Mouse (Mus musculus): ENCODE measurements at regions not wholly inside any gene's neighbourhood (a gene's known extent, or its start where the extent isn't known, plus 50 kb on each side); places are given as distances from the start of the nearest gene placed in this dataset.

DNA sequence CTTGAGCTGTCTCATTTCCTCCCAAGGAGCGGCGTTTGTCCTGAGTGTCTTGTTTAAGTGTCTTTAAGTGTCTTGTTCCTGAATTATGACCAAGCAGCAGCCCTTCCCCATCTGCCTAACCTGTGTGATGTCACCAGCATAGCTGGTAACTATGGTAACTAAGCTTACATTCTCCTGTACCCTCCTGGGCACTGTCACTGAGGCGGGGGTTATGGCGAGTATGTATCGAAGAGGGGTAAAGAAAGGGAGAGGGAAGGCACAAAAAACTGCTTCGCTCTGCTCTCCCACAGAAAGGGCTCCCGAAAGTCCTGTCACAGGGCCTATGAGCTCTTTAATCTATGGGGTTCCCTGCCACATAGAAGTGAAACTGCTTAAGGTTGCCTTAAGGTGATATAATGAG lies 89.6 kb downstream of the Ppp4r2 start:
- no peak for DNase-seq (ENCODE audit: extremely low read depth, low read depth, low spot score)

DNA sequence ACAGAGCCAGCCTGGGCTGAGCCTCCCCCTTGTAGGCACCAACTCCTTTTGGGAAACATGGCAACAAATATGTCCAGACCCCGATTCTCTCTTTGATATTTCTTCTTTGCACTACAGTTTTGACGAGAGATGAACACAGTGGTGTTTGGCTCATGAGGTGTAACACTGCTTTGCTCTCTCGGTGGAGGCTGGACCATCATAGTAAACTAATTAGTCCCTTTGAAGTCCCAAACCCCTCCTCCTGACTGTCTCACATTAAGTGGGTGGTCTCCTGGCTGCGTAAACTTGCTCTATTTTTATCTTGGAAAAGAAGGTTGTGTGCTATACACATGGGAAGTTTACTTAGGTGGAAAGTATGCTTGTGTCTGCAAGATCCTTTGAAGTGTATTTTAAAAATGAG lies 90.3 kb downstream of the Ppp4r2 start:
- DNase-seq (ENCODE audit: extremely low read depth, low read depth, low spot score) = no peak

DNA sequence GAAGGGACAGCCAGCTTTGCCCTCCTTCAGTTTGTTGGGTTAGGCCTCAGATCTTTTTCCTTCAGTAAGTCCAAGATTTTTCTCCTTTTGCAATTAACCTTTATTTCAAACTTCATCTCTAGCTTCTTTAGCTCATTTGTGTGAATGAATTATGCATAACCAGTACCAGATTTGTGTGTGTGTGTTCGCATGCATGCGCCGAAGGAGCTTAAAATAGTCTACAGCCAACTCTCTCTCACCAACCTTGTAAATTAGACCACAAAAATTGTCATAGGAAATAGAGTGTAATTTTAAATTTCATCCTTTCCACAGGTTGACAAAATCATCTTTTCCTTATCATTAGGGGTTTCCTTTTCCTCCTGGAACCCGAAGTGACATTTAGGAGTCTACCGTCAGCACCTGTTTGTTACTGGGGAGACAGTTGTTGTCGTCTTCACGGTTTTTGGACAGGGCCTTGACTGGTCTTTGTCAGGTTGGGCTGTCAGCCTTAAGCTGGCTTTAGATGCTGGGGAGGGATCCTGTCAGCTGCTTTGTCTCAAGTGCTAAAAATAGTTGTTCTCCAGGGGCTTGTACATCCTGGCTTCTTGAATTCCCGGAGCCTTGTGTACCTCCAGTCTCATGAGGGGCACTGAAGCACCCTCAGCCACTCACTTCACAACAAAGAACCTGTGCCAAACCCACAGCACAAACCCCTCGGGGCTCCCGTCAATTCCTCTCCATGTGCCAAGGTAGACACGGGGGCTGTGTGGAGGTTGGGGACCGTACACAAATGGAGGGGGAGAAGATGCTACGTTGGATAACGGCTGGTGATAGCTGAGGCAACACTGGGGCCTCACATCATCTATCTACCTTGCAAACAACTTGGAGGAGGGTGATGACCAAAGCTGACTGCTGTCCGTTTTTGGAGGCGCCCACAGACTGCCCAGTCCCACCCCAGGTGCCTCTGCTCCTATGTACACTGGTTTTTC lies 95.7 kb downstream of the Ppp4r2 start:
- no peak for DNase-seq (ENCODE audit: extremely low read depth, low read depth, low spot score)

DNA sequence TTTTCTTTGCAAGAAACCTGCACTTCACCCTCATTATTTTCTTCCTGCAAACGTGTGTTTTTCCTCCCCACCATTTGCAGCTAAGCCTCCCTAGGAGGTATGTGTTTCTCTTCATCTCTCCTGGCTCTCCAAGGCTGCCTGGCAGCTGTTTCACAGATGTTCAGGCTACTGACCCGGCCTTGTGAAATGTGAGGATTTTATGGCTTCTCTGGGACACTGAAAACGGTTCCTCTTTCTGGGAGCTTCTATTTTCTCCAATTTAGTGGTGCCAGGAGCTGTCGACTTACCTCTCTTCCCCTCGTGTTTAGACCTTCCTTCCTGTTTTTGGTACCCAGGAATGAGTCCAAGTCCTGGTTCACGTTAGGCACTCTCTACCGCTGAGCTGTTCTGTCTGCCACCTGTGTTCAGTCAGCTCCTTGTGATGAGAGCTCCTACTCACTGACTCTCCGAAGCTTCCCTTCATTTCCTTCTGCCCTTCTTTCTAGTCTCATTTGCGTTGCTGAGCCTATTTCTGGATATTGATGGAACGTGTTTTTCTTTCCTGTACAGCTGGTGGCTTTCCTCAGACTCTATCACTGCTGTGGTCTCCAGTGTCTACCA lies 96.4 kb downstream of the Ppp4r2 start:
- no peak for DNase-seq (ENCODE audit: extremely low read depth, low read depth, low spot score)

DNA sequence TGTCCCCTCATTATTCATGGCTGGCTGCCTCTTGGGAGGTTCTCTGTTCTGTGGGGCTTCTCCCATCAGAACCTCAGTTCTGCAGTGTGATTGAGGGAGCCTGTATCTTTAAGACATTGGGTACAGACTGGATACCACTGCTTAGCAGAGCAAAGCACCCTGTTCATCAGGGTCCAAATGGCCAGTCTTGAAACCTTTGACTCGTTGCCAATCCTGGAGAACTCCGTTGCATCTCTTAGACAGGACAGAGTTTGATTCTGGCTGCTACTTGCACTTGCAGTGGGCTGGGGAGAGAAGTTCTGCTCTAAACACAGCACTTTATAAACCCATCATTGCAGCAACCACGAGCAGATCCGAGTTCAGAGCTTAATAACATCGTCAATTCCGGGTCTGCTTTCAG lies 97.3 kb downstream of the Ppp4r2 start:
- no peak for DNase-seq (ENCODE audit: extremely low read depth, low read depth, low spot score)

DNA sequence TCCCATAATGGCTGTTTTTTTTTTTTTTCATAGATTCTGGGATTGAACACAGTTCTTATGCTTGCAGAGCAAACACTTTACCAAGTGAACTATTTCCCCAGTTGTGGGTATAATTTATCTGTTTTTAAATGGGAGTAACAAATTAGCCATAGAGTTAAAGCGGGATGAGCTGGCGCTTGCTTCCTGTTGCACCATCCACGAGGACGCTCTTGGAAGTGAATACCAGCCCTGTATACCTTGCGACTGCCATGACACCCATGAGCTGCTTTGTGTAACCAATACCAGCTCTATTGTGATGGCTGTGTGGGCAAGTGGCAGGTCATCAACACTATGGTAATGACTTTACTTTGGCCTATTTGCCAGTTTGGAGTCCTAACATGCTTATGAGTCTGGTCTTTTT lies 101.0 kb downstream of the Ppp4r2 start:
- no peak for DNase-seq (ENCODE audit: extremely low read depth, low read depth, low spot score)

DNA sequence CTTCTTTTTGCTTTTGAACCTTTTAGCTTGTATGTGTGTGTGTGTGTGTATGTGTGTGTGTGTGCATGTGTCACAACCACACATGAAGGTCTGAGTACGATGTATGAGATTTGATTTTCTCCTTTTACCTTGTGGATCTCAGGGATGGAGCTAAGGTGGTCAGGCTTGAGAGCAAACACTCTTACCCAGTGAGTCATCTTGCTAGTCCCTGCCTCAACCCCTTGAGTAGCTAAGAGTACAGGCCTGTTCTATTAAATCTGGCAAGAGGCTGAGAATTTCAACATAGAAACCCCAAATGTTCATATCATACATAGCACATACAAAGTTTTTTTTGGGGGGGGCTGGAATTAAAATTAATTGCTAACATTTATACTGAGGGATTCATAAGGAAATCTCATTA lies 104.4 kb downstream of the Ppp4r2 start:
- DNase-seq (ENCODE audit: extremely low read depth, low read depth, low spot score) = no peak

DNA sequence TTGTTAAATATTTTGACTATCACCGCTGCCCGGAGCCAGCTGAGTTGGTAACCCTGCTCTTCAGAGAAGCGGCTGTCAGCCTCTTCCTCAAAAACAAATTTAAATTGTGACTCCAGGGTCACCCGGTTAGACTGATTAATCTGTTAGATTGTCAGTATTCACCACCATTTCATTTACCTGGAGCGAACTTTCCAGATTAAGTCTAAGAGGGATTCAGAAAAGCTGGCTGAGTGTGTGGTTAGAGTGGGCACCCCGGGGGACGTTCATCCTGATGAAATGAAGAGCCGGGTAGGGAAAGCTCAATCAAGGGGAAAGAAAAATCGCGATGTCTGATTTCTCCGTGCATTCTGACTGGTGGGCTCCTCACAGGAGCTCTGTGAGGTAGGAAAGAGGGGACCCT lies 105.0 kb downstream of the Ppp4r2 start:
- no peak for DNase-seq (ENCODE audit: extremely low read depth, low read depth, low spot score)

DNA sequence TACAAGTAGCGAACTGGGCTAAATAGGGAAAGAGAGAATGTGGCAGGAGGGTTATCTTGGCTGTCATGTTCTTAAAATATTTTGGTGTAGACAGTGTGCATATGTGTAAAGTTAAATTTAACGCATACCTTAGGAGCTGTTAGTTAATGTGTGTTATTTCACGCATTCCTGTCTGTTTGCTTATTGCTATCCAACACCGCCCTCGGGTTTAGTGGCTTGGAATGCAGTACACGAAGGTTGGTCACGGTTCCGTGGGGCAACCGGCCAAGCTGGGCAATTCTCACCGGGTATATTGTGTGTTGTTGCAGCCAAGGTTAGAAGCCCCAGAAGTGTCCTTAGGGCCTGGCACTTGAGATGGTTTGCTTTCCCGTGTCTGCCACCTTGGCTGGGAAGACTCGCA lies 105.6 kb downstream of the Ppp4r2 start:
- peak; percentile 13 for DNase-seq (ENCODE audit: extremely low read depth, low read depth, low spot score)

DNA sequence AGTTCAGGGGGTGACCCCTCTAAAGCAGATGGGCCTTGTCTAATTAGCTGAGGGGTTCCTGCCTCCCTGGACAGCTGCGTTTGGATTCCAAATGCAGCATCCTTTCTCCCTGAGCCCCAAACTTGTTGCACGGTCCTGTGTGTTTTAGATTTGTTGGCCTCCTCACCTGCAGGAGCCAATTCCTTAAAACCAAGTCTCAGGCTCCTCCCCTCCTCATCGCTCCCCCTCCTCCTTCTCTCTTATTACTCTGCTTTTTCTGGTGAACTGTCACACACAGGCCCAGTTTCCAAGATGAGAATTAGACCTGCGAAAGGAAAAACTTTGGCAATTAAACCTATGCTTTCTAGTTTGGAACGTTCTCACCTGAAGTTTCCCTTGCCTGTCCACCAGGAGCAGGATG lies 106.3 kb downstream of the Ppp4r2 start:
- no peak for DNase-seq (ENCODE audit: extremely low read depth, low read depth, low spot score)

DNA sequence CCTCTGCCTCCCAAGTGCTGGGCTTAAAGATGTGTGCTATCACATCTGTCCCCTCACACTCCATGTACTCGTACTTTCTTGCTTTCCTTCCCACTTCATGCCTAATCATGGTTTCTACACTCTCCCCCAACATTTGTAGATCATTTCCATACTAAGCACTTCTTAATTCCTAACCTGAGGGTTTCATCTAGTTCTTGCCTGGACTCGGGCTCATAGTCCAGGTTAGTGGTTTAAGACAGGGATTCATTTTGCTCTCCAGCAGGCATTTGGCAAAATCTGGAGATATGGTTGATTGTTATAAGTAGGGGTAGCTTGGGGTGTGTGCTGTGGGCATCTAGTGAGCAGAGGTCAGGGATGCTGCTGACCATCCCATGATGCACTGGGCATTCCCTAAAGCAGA lies 108.3 kb downstream of the Ppp4r2 start:
- no peak for DNase-seq (ENCODE audit: extremely low read depth, low read depth, low spot score)

DNA sequence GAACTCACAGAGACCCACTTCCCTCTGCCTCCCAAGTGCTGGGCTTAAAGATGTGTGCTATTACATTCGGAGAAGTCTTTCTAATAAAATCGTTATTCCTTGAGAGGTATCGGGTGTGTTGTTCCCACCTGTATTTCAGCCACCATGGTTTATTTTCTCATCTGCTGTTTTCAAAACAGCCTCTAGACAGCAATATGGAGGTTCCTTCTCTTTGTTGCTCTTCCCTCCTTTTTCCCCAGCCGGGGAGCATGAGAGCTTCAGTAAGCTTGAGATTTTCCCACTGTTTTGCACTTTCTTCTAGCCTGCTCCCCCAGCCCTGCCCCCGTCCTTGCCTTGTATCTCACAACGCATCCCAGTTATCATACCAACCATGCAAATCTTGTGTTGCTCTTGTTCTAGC lies 109.5 kb downstream of the Ppp4r2 start:
- DNase-seq (ENCODE audit: extremely low read depth, low read depth, low spot score) = no peak

DNA sequence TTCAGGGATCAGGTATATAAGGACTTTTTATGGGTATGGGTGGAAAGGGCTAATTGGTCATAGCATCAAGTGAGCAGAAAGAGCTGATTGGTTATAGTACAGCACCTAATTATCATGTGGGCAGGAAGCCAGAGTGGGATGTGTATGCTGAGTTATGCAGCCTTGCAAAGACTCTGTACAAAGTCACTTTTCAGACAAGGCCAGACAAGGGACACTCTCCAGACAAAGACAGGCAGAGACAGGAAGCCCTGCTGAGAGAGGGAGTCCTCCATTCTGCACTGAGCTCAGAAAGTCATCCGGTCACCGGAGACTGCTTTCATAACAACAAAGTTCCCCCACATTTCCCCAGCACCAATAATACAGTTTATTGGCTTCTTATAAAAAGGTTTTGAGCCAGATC lies 112.4 kb downstream of the Ppp4r2 start:
- DNase-seq (ENCODE audit: extremely low read depth, low read depth, low spot score) = no peak

DNA sequence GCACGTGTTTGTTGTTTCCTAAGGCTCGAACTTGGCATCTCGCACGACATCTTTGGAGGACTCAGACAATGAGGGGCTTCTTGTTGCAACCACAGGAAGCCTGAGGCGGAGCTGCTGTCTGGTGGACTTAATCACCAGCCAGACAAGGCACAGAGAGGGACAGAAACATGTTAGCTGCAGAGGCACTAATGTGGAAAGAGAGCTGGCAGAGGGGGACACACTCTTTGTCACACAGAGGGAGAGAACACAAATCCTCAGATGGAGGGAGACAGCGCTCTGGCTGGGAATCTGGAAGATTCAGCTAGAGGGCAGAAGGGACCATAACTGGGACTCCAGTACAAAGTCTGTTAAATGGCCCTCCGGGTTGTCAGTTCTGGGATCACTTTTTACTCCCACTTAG lies 114.9 kb downstream of the Ppp4r2 start:
- DNase-seq (ENCODE audit: extremely low read depth, low read depth, low spot score) = no peak

DNA sequence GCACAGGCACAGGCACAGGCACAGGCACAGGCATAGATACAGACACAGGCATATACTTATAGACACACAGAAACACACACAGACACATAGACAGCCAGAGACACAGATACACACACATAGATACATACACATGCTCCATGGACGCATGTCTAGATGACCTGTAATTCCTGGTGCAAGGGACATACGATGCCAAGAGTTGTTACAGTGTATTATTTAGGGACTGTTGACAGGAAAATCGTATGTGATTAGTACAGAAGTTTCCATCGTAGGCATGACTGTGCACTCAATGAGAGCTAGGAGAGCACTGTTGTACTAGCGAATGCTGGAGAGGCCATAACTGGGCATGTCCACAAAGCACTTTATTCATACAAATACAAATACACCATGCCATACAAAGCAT lies 118.2 kb downstream of the Ppp4r2 start:
- DNase-seq (ENCODE audit: extremely low read depth, low read depth, low spot score) = no peak

DNA sequence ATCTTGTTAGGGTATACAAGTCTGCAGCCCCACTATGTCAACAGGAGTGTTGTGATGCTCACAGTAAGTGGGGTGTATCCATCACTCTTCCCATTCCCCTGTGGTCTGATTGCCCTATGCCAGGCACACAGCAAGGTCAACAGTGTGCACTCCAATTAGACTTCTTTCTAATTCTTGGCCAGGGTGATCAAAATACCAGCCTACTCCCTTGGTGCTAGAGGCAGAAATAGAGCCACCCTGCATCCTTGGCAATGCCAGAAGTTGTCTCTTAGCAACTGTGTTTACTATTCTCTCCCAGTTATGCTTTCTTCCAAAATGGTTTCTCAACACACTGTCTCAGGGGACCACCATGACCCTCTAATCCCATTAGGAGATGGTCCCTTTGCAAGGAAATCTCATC lies 119.0 kb downstream of the Ppp4r2 start:
- DNase-seq (ENCODE audit: extremely low read depth, low read depth, low spot score) = no peak

DNA sequence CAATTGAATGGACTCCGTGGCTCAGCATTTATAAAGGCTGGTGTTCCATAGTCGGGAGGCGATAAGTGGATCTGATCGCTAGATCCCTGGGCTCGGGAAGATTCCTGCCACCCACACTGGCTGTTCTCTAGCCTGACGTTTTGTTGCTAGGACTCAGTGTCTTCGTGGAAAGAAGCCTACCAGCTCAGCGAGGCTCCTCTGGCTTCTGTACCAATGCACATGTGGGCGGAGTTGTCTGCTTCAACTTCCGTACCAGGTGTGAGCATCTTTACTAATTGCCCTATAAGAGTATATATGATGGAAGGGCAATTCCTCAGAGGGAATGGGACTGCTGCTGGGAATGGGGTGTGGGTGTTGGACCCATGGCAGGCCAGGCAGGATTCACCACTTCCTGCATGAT lies 121.1 kb downstream of the Ppp4r2 start:
- DNase-seq (ENCODE audit: extremely low read depth, low read depth, low spot score) = no peak

DNA sequence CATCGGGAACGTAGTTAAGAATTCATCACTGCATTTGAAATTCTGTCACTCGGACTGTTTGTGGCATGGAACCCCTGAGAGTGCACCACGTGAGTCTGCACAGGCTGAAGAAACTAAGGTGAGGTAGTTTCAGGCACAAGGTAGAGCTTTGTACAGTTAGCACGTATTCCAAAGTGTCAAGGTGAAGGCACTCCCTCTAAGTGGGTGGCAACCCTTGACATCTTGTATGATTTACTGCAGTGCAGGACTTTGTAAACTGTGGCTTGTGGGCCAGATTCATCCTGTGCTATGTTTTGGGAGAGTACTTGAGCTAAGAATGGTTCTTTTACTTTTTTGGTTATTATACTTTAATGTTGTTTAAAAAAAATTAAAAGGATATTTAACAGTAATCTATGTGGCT lies 133.1 kb downstream of the Ppp4r2 start:
- no peak for DNase-seq (ENCODE audit: extremely low read depth, low read depth, low spot score)

DNA sequence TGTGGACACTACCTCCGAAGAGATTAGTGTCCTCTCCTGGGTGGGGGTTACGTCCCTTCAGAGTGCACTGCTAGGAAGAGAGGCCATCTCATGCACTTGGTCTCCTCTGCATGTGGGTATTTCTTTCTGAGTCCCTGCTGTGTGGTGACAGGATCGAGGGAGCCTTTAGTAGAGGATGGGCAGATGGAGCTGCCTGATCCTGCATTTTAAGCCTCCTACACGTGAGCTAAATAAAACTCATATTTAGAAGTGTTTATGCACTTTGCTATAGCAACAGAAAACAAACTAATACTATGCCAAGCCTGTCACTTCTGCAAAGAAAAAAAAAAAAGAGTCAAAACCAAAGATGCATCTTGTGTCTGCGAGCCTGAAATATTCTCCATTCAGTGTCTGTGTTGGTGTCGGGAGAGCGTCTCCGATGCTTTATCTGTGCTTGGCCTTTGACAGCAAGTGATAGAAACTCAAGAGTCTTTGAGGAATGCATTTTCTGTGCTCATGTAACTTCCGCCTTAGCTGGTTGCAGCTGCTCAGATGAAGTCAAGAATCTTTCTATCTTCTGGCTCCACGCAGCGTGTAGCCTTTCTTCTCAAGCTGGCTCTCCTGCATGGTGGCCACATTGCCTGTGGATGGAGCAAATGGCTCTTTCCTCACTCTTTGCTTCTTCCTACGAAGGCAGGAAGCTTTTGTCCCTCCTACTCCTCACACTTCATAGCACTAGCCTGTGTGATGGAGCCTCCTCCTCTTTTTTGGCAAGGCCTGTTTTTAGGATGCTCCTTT lies 134.8 kb downstream of the Ppp4r2 start:
- DNase-seq (ENCODE audit: extremely low read depth, low read depth, low spot score) = no peak

DNA sequence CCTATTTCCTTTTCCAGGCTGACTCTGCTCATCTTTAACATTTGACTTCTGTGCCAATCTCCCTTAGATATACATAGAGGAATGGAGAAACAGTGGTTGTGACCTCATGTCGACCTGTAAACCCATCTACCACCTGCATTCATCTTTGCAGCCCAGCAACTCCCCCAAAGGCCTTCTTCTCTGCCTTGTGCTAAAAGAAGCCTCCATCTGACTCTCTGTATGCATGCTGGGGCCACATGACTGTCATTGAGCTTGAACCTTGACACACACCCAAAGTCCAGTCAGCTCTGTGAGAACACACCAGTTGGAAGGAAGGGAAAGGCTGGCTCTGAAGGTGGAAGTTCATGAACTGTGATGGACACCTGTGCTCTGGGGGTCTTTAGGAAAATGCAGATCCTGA lies 135.5 kb downstream of the Ppp4r2 start:
- DNase-seq (ENCODE audit: extremely low read depth, low read depth, low spot score) = no peak

DNA sequence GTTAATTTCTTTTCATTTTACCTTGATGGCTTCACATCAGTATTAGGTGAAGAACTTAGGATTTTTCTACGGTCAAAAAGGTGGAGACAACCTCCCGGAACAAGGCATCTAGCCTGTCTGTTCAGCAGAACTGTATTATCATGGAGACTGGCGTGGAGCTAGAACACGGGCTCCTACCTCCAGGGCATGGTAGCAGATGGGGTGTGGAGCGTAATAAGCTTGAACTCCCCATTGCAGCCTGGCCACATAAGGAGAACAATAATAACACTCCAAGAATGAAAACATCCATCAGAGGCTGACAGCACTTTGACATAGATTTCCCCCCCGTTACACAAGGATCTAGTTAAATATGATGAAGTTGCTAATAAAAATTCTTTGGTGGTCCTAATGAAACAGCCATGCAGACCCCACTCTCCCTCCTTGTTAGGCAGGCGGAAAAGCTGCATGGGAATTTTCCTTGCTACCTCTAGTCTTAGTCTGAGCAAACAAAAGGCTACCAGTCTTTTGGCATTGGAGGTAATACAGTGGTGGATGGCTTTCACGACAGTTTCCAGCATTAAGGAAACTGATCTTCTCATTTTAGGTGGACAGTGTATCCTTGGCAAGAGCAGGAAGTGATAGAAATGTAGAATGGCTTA lies 137.5 kb downstream of the Ppp4r2 start:
- no peak for DNase-seq (ENCODE audit: extremely low read depth, low read depth, low spot score)

All from fat pad, adult 2 months (tissue).